Mouse (Mus musculus) frontal cortex, postnatal 10 days (tissue): ENCODE measurements around the gene Syt5.

Source experiments
- DNase-seq, 2 experiments: peaks; one replicate each; pipeline ENCODE4 v3.0.0; 2022; ENCODE audit warnings: low spot score in 2 of 2, mixed read lengths in 1 of 2

Syt5 gene

GRCm38 (mm10) chr7:4501558-4502397 lies 45.6 kb downstream of the Syt5 start, which contains the start of gene Ppp1r12c:
Gene Ppp1r12c, minus strand, starts transcription at chr7:4501680.
- peak; percentile 90 to 96 for DNase-seq

- peak; percentile 43 to 61 for DNase-seq
These were observed 46.4 kb downstream of the Syt5 start for GRCm38 (mm10) chr7:4500892-4501471.

- DNase-seq, result no peak
These were observed 48.3 kb downstream of the Syt5 start for GRCm38 (mm10) chr7:4499034-4499433.

- DNase-seq, result peak; percentile 43 to 60
These were observed 49.1 kb downstream of the Syt5 start for GRCm38 (mm10) chr7:4498251-4498650.

- no peak for DNase-seq
These were observed 50.0 kb downstream of the Syt5 start for GRCm38 (mm10) chr7:4497271-4497903.

DNA sequence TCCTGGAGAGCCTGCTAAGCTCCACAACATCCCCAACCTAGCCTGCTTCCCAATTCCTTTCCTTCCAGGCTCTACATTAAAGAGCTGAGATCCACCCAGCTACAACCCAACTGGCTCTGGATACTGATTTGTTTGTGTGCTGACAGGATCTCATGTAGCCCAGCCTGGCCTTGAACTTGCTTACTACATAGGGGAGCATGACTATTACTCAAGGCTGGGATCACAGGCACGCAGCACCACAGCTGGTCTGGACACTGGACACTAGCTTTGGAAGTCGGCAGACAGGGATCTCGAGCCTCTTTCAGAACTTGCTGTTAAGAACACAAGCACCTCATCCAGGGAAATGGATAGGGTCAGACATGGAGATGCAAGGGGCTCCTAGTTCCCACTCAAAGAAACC lies 50.9 kb downstream of the Syt5 start:
- no peak for DNase-seq

- DNase-seq, result no peak
These were observed 53.4 kb downstream of the Syt5 start for GRCm38 (mm10) chr7:4493991-4494390.

DNA sequence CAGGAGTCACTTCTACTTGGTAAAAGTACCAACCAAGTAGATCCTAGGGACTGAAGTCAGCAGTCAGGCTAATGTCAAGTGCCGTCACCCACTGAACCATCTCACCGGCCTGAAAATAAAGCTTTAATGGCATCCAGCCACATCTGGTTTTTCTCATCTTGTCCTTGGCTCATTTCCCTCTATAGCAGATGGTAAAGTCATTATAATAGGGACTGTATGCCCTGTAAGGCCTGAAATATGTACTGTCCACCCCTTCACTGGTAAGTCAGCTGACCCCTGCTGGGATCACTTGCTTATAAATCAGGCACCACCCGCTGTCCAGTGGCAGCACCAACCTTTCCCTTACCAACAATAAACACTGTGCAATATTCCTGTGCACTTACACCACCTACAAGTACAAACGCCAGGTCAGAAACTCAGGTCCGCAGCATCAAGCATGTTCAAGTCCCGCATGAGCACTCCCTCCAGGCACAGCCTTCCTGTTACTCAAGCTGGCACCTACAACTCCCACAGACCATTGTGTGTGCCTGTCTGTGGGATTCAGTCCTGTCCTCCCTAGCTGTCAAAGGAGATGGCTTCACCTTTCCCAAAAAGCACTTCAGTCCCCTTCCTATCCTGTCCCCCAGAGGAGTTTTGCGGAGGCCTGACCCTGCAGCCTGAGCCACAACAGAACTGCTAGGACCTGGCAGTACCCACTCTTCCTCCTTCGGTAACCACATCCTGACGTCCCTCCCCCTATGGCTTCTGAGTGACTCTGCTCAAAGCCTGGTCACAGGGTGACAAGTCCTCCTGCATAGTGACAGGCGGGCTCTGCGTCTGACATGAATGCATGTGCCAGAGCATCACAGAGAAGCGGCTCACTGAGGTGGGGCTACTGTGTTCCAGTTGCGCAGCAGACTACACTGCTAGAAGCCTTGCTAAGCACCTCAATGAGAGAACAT lies 54.8 kb downstream of the Syt5 start:
- DNase-seq, result no peak

DNA sequence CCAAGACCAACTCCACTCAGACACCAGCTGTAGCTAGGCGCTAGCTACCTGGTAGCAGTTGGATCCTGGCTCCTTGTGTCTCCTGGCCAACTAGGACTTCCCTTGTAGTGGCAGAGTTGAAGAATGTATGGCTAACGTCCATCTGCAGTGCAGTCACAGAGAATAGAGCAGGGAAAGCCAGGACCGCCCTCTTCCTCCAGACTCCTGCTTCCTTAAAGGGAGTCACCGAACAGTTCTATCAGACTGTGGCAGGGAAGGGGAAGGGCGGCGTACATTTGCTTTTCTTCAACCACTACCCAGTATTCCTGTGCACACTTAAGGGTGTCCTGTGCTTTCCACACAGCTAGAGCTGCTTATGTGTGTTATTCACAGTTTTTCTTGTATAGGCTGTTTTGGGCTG lies 56.0 kb downstream of the Syt5 start:
- DNase-seq, result no peak
